Mouse (Mus musculus): Measurements from ENCODE around the gene Dnajc5. TPM values are rescaled to one million over a fixed set of nuclear protein-coding genes. Genes with fewer than 3 reads are reported as not detected.

The Dnajc5 gene
- polyA plus RNA-seq, 1 experiment from 2014 or later, result 102 TPM

DNA sequence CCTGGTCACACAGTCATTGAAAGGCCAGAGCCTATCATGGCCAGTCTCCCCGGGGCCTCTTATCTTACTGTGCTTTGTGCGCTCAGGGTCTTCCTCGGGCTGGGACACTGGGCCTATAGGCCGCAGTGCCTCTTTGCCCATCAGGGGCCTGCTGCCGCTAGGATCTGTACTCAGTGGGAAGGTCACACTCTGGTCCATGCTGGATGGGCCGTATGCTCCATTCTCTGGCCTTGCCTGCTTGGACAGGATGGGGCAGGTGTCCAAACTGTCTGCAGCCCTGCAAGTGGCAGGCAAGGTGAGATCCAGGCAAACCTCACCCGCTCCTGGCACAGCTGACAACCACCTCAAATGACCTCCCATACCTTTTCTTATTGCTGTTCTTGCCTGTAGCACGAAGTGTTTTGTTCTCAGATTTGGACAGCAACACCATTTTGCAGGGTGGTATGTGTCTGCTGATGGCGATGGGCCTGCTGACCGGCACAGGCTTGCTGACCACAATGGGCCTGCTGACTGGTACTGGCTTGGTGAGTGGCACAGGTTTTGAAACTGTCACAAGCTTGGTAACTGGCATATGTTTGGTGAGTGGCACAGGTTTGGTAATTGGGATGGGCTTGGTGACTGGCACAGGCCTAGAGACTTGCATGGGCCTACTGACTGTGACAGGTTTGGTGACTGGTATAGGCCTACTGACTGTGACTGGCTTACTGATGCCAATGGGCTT, 68.9 kb downstream of the Dnajc5 start:
- H3K9ac ChIP-seq (ENCODE audit: low read length), result no peak overlapping the region
- H3K4me3 ChIP-seq (ENCODE audit: low read depth, low read length), result no peak overlapping the region
- no peak overlapping the region for H3K27ac ChIP-seq (ENCODE audit: low read depth, low read length)
- no peak overlapping the region for H3K4me2 ChIP-seq
- peaks cover 11% of the 10 kb centered on the region for H3K4me1 ChIP-seq (ENCODE audit: control insufficient read depth, insufficient read depth, low read length)
- H3K36me3 ChIP-seq (ENCODE audit: control insufficient read depth, insufficient read depth, low read length), result peaks cover 30% of the 10 kb centered on the region
- WGBS, result 93% methylated on average over 10 of the region's 10 CpGs
- DNase-seq (ENCODE audit: low spot score, missing footprints) (no peak), ATAC-seq (ENCODE audit: low FRiP score) (no peak)
- H3K9me3 ChIP-seq (ENCODE audit: control insufficient read depth, low read length), result no peaks in the 10 kb centered on the region
- no peaks in the 10 kb centered on the region for H3K27me3 ChIP-seq (ENCODE audit: control insufficient read depth, insufficient read depth, low read length)

DNA sequence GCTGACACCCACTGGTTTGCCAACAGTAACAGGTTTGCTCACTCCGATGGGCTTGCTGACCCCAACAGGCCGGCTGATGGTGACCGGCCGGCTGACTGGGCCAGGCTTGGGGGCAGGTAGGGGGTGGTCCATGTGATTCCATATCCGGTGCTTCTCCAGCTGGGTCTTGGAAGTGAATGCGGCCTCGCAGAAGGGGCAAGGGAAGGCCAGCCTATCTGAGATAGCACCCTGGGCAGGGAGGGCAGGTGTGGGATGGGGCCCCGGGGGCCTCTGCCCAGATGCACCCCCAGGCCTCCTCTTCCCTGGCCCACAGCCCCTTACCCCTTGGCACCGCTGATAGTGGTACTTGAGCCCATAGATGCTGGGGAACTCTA, 69.4 kb downstream of the Dnajc5 start:
- no peaks in the 10 kb centered on the region for H3K9me3 ChIP-seq (ENCODE audit: control insufficient read depth, low read length)
- H3K36me3 ChIP-seq (ENCODE audit: control insufficient read depth, insufficient read depth, low read length), result peaks cover 27% of the 10 kb centered on the region
- DNase-seq (ENCODE audit: low spot score, missing footprints), result no peak
- no peak overlapping the region for H3K9ac ChIP-seq (ENCODE audit: low read length)
- no peak overlapping the region for H3K4me3 ChIP-seq (ENCODE audit: low read depth, low read length)
- no peaks in the 10 kb centered on the region for H3K27me3 ChIP-seq (ENCODE audit: control insufficient read depth, insufficient read depth, low read length)
- no peak overlapping the region for H3K27ac ChIP-seq (ENCODE audit: low read depth, low read length)
- peaks cover 11% of the 10 kb centered on the region for H3K4me1 ChIP-seq (ENCODE audit: control insufficient read depth, insufficient read depth, low read length)
- ATAC-seq (ENCODE audit: low FRiP score), result no peak
- WGBS, result 94% methylated on average over 9 of the region's 9 CpGs
- H3K4me2 ChIP-seq, result no peak overlapping the region

DNA sequence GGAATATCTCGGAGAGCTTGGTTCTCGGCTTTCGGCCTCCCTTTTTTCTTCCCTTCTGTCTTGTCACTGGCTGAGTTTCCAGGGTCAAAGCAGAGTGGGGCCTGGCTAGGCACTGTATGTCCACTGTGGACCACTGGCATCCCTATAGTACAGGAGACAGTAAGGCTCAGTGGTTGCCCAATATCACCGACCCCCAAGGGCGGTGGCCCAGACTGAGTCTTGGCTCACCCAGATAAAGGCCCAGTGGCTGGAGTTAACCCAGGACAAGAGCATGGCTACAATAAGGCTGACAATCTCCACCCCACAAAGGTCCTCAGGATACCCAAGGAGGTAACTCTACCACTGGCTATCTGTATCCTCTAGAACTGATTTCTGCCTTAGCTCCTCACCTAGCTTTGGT, 70.2 kb downstream of the Dnajc5 start:
- Histone ChIP-seq H3K4me1 (ENCODE audit: control insufficient read depth, insufficient read depth, low read length) (peaks cover 11% of the 10 kb centered on the region), H3K36me3 (ENCODE audit: control insufficient read depth, insufficient read depth, low read length) (peaks cover 26% of the 10 kb centered on the region), H3K4me3 (ENCODE audit: low read depth, low read length) (no peak overlapping the region), H3K27ac (ENCODE audit: low read depth, low read length) (no peak overlapping the region), H3K9me3 (ENCODE audit: control insufficient read depth, low read length) (no peaks in the 10 kb centered on the region), H3K9ac (ENCODE audit: low read length) (no peak overlapping the region), H3K4me2 (no peak overlapping the region), H3K27me3 (ENCODE audit: control insufficient read depth, insufficient read depth, low read length) (no peaks in the 10 kb centered on the region)
- WGBS, result 93% methylated on average over 5 of the region's 5 CpGs
- no peak for ATAC-seq (ENCODE audit: low FRiP score)
- no peak for DNase-seq (ENCODE audit: low spot score, missing footprints)

GRCm38 (mm10) chr2:181591528-181592085, 71.3 kb downstream of the Dnajc5 start, which contains the start of gene Prpf6:
TSS of gene Prpf6 (plus strand) at chr2:181591868.
- DNase-seq (ENCODE audit: low spot score, missing footprints), result peak; percentile 87

GRCm38 (mm10) chr2:181592231-181593041, 72.2 kb downstream of the Dnajc5 start, which contains the start of gene Zfp512b:
TSS of gene Zfp512b (minus strand) at chr2:181592803.
- H3K36me3 ChIP-seq (ENCODE audit: control insufficient read depth, insufficient read depth, low read length), result peaks cover 13% of the 10 kb centered on the region
- peak within 1 kb of the TSS; percentile 95 for H3K4me3 ChIP-seq (ENCODE audit: low read depth, low read length)
- H3K4me1 ChIP-seq (ENCODE audit: control insufficient read depth, insufficient read depth, low read length), result peaks cover 11% of the 10 kb centered on the region
- ATAC-seq (ENCODE audit: low FRiP score), result peak; percentile 88
- peak; percentile 96 for DNase-seq (ENCODE audit: low spot score, missing footprints)
- no peaks in the 10 kb centered on the region for H3K9me3 ChIP-seq (ENCODE audit: control insufficient read depth, low read length)
- H3K4me2 ChIP-seq, result peak within 1 kb of the TSS; percentile 85
- H3K27me3 ChIP-seq (ENCODE audit: control insufficient read depth, insufficient read depth, low read length), result no peaks in the 10 kb centered on the region
- peak within 1 kb of the TSS; percentile 56 for H3K27ac ChIP-seq (ENCODE audit: low read depth, low read length)
- peak within 1 kb of the TSS; percentile 92 for H3K9ac ChIP-seq (ENCODE audit: low read length)
- WGBS, result 1% methylated on average over 66 of the region's 97 CpGs

More at GRCm38 (mm10) chr2:181591528-181592085, 71.3 kb downstream of the Dnajc5 start, which contains the start of gene Prpf6:
- Histone ChIP-seq H3K4me2 (peak within 1 kb of the TSS; percentile 85), H3K4me3 (ENCODE audit: low read depth, low read length) (peak within 1 kb of the TSS; percentile 95), H3K27me3 (ENCODE audit: control insufficient read depth, insufficient read depth, low read length) (no peaks in the 10 kb centered on the region), H3K36me3 (ENCODE audit: control insufficient read depth, insufficient read depth, low read length) (peaks cover 19% of the 10 kb centered on the region), H3K9ac (ENCODE audit: low read length) (peak within 1 kb of the TSS; percentile 92), H3K4me1 (ENCODE audit: control insufficient read depth, insufficient read depth, low read length) (peaks cover 11% of the 10 kb centered on the region), H3K27ac (ENCODE audit: low read depth, low read length) (peak within 1 kb of the TSS; percentile 56), H3K9me3 (ENCODE audit: control insufficient read depth, low read length) (no peaks in the 10 kb centered on the region)
- ATAC-seq (ENCODE audit: low FRiP score), result peak; percentile 7; the same call in 1 of the 2 replicates
- WGBS, result 17% methylated on average over 5 of the region's 5 CpGs

DNA sequence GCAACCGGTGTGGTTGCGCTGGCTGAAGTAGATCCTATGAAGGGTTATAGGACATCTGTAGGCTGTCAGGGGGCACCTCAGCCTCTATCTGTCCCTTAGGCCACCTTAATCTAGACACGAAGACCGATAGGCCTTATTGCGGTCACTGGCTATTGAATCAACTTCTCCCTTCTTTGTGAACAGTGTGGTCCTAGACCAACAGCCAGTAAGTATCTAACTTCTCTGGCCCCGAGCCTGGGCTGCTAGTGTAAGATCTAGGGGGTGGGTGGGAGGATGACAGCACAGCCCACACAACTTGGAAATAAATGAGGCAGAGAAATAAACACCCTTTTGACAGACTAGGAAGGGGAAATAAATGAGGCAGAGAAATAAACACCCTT, 72.7 kb downstream of the Dnajc5 start:
- peak overlapping the region; percentile 95 for H3K4me3 ChIP-seq (ENCODE audit: low read depth, low read length)
- H3K4me2 ChIP-seq, result peak overlapping the region; percentile 85
- DNase-seq (ENCODE audit: low spot score, missing footprints), result no peak
- H3K9me3 ChIP-seq (ENCODE audit: control insufficient read depth, low read length), result no peaks in the 10 kb centered on the region
- peaks cover 13% of the 10 kb centered on the region for H3K4me1 ChIP-seq (ENCODE audit: control insufficient read depth, insufficient read depth, low read length)
- peak overlapping the region; percentile 92 for H3K9ac ChIP-seq (ENCODE audit: low read length)
- H3K27me3 ChIP-seq (ENCODE audit: control insufficient read depth, insufficient read depth, low read length), result no peaks in the 10 kb centered on the region
- WGBS, result 9% methylated on average over 6 of the region's 6 CpGs
- peak; percentile 9; the same call in 1 of the 2 replicates for ATAC-seq (ENCODE audit: low FRiP score)
- peaks cover 10% of the 10 kb centered on the region for H3K36me3 ChIP-seq (ENCODE audit: control insufficient read depth, insufficient read depth, low read length)
- peak overlapping the region; percentile 56; the same call in 1 of the 2 replicates for H3K27ac ChIP-seq (ENCODE audit: low read depth, low read length)

GRCm38 (mm10) chr2:181593937-181594336, 73.7 kb downstream of the Dnajc5 start:
- H3K4me1 ChIP-seq (ENCODE audit: control insufficient read depth, insufficient read depth, low read length), result peaks cover 17% of the 10 kb centered on the region
- DNase-seq (ENCODE audit: low spot score, missing footprints), result no peak
- H3K4me3 ChIP-seq (ENCODE audit: low read depth, low read length), result no peak overlapping the region
- peaks cover 3% of the 10 kb centered on the region; the same call in 1 of the 2 replicates for H3K36me3 ChIP-seq (ENCODE audit: control insufficient read depth, insufficient read depth, low read length)
- ATAC-seq (ENCODE audit: low FRiP score), result no peak
- no peak overlapping the region for H3K27ac ChIP-seq (ENCODE audit: low read depth, low read length)
- no peaks in the 10 kb centered on the region for H3K9me3 ChIP-seq (ENCODE audit: control insufficient read depth, low read length)
- no peaks in the 10 kb centered on the region for H3K27me3 ChIP-seq (ENCODE audit: control insufficient read depth, insufficient read depth, low read length)
- H3K4me2 ChIP-seq, result no peak overlapping the region
- H3K9ac ChIP-seq (ENCODE audit: low read length), result no peak overlapping the region

DNA sequence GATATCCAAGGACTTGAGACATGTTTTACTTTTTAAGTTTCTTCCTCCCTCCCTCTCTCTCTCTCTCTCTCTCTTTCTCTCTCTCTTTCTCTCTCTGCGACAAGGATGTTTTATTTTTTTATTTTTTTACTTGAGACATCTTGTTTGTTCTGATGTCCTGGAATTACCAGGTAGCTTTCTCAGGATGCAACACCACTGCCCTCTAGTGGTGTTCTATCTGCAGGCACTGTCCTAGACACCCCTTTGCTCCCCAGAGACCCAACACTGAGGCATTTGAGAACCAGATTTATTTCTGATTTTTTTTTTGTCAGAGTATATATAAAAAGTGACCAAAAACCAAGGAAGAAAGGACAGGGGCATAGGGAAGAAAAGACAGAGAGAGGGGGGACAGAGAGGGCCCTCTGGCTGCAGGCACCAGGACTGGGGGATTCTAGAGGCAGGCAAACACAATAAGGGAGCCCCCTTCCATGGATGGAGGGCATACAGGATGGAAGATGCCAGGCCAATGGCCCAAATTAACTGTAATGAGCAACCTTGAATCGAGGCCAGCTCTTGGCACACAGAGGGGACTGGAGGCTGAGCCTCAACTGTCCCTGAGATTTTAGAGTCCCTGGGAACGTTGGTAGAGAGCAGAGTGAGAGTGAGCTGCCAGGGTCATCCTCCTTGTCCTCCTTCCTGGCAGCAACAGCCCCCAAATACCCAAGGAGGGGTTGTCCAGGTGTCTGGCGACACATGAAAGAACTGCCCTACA, 74.8 kb downstream of the Dnajc5 start:
- WGBS, result 81% methylated on average over 4 of the region's 4 CpGs
- no peak overlapping the region for H3K4me2 ChIP-seq
- no peaks in the 10 kb centered on the region for H3K27me3 ChIP-seq (ENCODE audit: control insufficient read depth, insufficient read depth, low read length)
- no peak overlapping the region for H3K9ac ChIP-seq (ENCODE audit: low read length)
- H3K36me3 ChIP-seq (ENCODE audit: control insufficient read depth, insufficient read depth, low read length), result no peaks in the 10 kb centered on the region
- no peak overlapping the region for H3K27ac ChIP-seq (ENCODE audit: low read depth, low read length)
- H3K9me3 ChIP-seq (ENCODE audit: control insufficient read depth, low read length), result no peaks in the 10 kb centered on the region
- peaks cover 19% of the 10 kb centered on the region for H3K4me1 ChIP-seq (ENCODE audit: control insufficient read depth, insufficient read depth, low read length)
- ATAC-seq (ENCODE audit: low FRiP score), result no peak
- H3K4me3 ChIP-seq (ENCODE audit: low read depth, low read length), result no peak overlapping the region
- DNase-seq (ENCODE audit: low spot score, missing footprints), result no peak

Data from midbrain, embryonic 11.5 days (tissue).